Mouse (Mus musculus) heart, embryonic 10.5 days (tissue): ENCODE results near the gene Prl8a9. TPM values are rescaled to one million over a fixed set of nuclear protein-coding genes. Genes with fewer than 3 reads are reported as not detected.

Experiments
- DNase-seq: peaks from one replicate; pipeline ENCODE4 v3.0.0-alpha.2; 2017; ENCODE audit warnings: low spot score
- H3K27ac ChIP-seq: fragments of 300-500 bp; sonication (generic); 2 replicates; pipeline ENCODE4 v1.5.1; 2016; ENCODE audit warnings: mild to moderate bottlenecking
- H3K27me3 ChIP-seq: fragments of 300-500 bp; sonication (generic); 2 replicates; pipeline ENCODE4 v1.6.1; 2016; ENCODE audit warnings: mild to moderate bottlenecking; ENCODE audit not compliant: poor library complexity, insufficient read depth, severe bottlenecking
- H3K36me3 ChIP-seq: fragments of 300-500 bp; sonication (generic); 2 replicates; pipeline ENCODE4 v1.6.1; 2016; ENCODE audit warnings: mild to moderate bottlenecking, moderate library complexity
- H3K4me1 ChIP-seq: fragments of 300-500 bp; sonication (generic); 2 replicates; pipeline ENCODE4 v1.6.1; 2016; ENCODE audit warnings: mild to moderate bottlenecking
- H3K4me3 ChIP-seq: fragments of 300-500 bp; sonication (generic); 2 replicates; pipeline ENCODE4 v1.5.1; 2016; ENCODE audit warnings: mild to moderate bottlenecking, moderate library complexity
- H3K9me3 ChIP-seq: fragments of 300-500 bp; sonication (generic); 2 replicates; pipeline ENCODE4 v1.6.1; 2016; ENCODE audit warnings: mild to moderate bottlenecking, moderate library complexity
- WGBS: fragments of 180-500 bp; shearing (Covaris S2); methylation state at CpG from one replicate; pipeline ENCODE4 v1.1.7; 2016; 5-methylcytosine and 5-hydroxymethylcytosine counted together
- polyA plus RNA-seq: library from polyadenylated mRNA; unstranded; fragments of >200 nt; fragmentation: Nextera tagmentation; extraction: Ambion mirVana; gene quantifications from 2 replicates; pipeline ENCODE4 v1.2.1, GENCODE M21; 2016

Gene Prl8a9
- not detected in 2 replicates for polyA plus RNA-seq

DNA sequence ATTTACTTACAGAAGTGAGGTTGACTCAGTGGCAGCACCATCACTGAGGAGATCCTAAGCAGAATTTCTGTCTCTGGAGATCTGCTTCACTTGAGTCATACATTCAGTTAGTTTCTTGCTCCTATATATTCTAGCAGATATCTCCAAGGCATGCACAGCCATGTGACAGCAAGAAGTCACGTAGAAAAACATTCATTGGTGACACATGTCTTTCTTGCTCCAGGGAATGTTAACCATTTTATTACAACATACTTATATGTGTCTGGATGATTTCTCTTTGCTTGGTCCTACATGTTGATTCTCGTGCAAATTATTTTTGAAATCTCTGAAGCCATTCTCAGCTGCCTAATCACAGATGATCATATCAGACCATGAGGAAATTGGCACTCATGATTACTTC lies at the start of gene Prl8a9:
Prl8a9 (minus strand) TSS at position 101 of the 400 bp plus-strand sequence.
- no peaks in the 10 kb centered on the region for H3K27me3 ChIP-seq
- no peak within 1 kb of the TSS for H3K4me3 ChIP-seq
- H3K27ac ChIP-seq, result no peak within 1 kb of the TSS
- 74% methylated on average over 2 of the region's 2 CpGs for WGBS
- H3K4me1 ChIP-seq, result no peaks in the 10 kb centered on the region
- H3K9me3 ChIP-seq, result no peaks in the 10 kb centered on the region
- no peaks in the 10 kb centered on the region for H3K36me3 ChIP-seq
- DNase-seq, result no peak

DNA sequence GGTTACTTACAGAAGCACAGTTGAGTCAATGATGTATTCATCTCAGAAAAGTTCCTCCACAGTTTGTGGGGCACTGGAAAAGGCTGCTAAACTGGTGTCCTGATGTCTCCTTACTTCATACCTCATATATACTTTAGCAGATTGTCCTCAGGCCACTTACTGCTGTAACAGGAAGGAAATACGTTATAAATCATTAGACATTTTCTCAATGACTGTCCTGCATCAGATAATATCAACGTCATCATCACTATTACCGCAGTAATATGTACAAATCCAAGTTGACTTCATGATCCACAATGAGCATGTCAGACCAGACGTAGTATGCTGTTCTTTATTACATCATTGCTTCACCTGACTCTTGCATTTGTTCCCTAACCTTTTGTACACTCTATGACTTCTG lies 46.1 kb upstream of the Prl8a9 start, which contains the start of gene Prl7b1:
Prl7b1 (minus strand) TSS at position 101 of the 400 bp plus-strand sequence.
- H3K4me1 ChIP-seq, result no peaks in the 10 kb centered on the region
- no peak for DNase-seq

GRCm38 (mm10) chr13:27582071-27582470 lies 17.7 kb upstream of the Prl8a9 start, which contains the start of gene Prl8a1:
TSS of gene Prl8a1 (minus strand) at chr13:27582171.
- H3K27ac ChIP-seq, result no peak within 1 kb of the TSS
- no peaks in the 10 kb centered on the region for H3K36me3 ChIP-seq
- no peaks in the 10 kb centered on the region for H3K27me3 ChIP-seq
- no peaks in the 10 kb centered on the region for H3K9me3 ChIP-seq
- no peak within 1 kb of the TSS for H3K4me3 ChIP-seq
- DNase-seq, result no peak
- WGBS, result 72% methylated on average over 2 of the region's 2 CpGs
- no peaks in the 10 kb centered on the region for H3K4me1 ChIP-seq

More for the DNA sequence above, 46.1 kb upstream of the Prl8a9 start, which contains the start of gene Prl7b1:
- H3K27ac ChIP-seq, result no peak within 1 kb of the TSS
- H3K27me3 ChIP-seq, result no peaks in the 10 kb centered on the region
- no peak within 1 kb of the TSS for H3K4me3 ChIP-seq
- no peaks in the 10 kb centered on the region for H3K9me3 ChIP-seq
- H3K36me3 ChIP-seq, result no peaks in the 10 kb centered on the region
- WGBS, result 57% methylated on average over 4 of the region's 4 CpGs

DNA sequence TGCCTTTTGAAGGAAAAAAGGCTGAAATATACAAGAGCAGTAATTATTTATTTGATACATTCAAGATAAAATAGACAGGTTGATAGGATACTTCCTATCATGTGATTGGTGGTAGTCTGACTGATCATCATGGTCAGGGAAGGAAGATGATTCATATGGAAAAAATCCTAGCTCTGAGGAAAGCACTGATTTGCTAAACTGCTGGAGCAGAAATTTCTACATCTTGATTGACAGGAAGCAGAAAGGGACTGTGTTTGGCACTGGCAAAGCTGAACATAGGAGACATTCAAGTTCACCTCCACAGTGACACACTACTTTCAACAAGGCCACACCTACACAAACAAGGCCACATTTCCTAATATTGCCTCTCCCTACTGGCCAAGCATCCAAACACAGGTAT lies 11.1 kb downstream of the Prl8a9 start:
- H3K27ac ChIP-seq, result no peak overlapping the region
- H3K4me1 ChIP-seq, result no peaks in the 10 kb centered on the region
- no peaks in the 10 kb centered on the region for H3K27me3 ChIP-seq
- no peaks in the 10 kb centered on the region for H3K9me3 ChIP-seq
- H3K4me3 ChIP-seq, result no peak overlapping the region
- H3K36me3 ChIP-seq, result no peaks in the 10 kb centered on the region
- no peak for DNase-seq

GRCm38 (mm10) chr13:27523156-27523555 lies 41.2 kb downstream of the Prl8a9 start:
- no peak for DNase-seq
- WGBS, result 64% methylated on average over 4 of the region's 4 CpGs
- H3K9me3 ChIP-seq, result no peaks in the 10 kb centered on the region
- no peaks in the 10 kb centered on the region for H3K27me3 ChIP-seq
- no peak overlapping the region for H3K27ac ChIP-seq
- no peak overlapping the region for H3K4me3 ChIP-seq
- H3K4me1 ChIP-seq, result no peaks in the 10 kb centered on the region
- H3K36me3 ChIP-seq, result no peaks in the 10 kb centered on the region

DNA sequence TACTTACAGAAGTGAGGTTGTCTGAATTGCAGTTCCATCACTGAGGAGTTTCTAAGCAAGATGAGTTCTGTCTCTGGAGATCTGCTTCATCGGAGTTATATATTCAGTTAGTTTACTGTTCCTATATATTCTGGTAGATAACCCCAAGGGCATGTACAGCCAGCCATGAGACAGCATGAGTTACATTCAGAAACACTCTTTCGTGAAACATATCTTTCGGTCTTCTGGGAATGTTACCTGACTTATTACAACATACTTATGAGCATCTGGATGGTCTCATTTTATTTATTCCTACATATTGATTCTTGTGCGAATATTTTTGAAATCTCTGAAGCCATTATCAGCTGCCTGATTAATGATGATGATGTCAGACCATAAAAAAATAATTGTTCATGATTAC lies 51.3 kb downstream of the Prl8a9 start, which contains the start of gene Prl8a8:
Prl8a8 (minus strand) TSS at position 101 of the 400 bp plus-strand sequence.
- WGBS, result 84% methylated on average over 4 of the region's 4 CpGs
- no peaks in the 10 kb centered on the region for H3K4me1 ChIP-seq
- no peak within 1 kb of the TSS for H3K27ac ChIP-seq

More for the DNA sequence above, 51.3 kb downstream of the Prl8a9 start, which contains the start of gene Prl8a8:
- no peaks in the 10 kb centered on the region for H3K27me3 ChIP-seq
- no peaks in the 10 kb centered on the region for H3K36me3 ChIP-seq
- no peaks in the 10 kb centered on the region for H3K9me3 ChIP-seq
- no peak within 1 kb of the TSS for H3K4me3 ChIP-seq
- no peak for DNase-seq

Other genes with a start within 250 kb of the Prl8a9 start
- gene Prl8a2, start 218.9 kb downstream of the Prl8a9 start, polyA plus RNA-seq, result 0.14 TPM in 1 of 2 replicates, not detected in the other
- gene Prl2b1, start 173.8 kb downstream of the Prl8a9 start, polyA plus RNA-seq, result not detected in 2 replicates
- gene Prl8a6, start 125.9 kb downstream of the Prl8a9 start, polyA plus RNA-seq, result not detected in 2 replicates
- gene Prl8a8, start 51.4 kb downstream of the Prl8a9 start, polyA plus RNA-seq, result not detected in 2 replicates
- not detected in 2 replicates for gene Prl8a1, start 17.6 kb upstream of the Prl8a9 start, polyA plus RNA-seq
- not detected in 2 replicates for gene Prl7b1, start 46.0 kb upstream of the Prl8a9 start, polyA plus RNA-seq
- gene Prl7a1, start 77.9 kb upstream of the Prl8a9 start, polyA plus RNA-seq, result not detected in 2 replicates
- gene Prl7a2, start 103.4 kb upstream of the Prl8a9 start, polyA plus RNA-seq, result not detected in 2 replicates
- not detected in 2 replicates for gene Prl7d1, start 152.1 kb upstream of the Prl8a9 start, polyA plus RNA-seq
- not detected in 2 replicates for gene Prl7c1, start 216.2 kb upstream of the Prl8a9 start, polyA plus RNA-seq
- gene Prl2a1, start 237.0 kb upstream of the Prl8a9 start, polyA plus RNA-seq, result 0.15 TPM in 1 of 2 replicates, not detected in the other